Mouse (Mus musculus) embryo, embryonic 9.5 days (tissue): ENCODE results near the gene Atp8a2.

ENCODE experiments used
- DNase-seq: peaks from one replicate; pipeline ENCODE4 v3.0.0-alpha.2; 2017; ENCODE audit errors: extremely low spot score

Gene Atp8a2

GRCm38 (mm10) chr14:59793841-59794240, 403.1 kb downstream of the Atp8a2 start:
- DNase-seq, result no peak

GRCm38 (mm10) chr14:59783348-59784341, 413.3 kb downstream of the Atp8a2 start:
- no peak for DNase-seq

- no peak for DNase-seq
Observed at GRCm38 (mm10) chr14:59780391-59780790, 416.6 kb downstream of the Atp8a2 start.

- no peak for DNase-seq
Observed at GRCm38 (mm10) chr14:59762227-59762626, 434.8 kb downstream of the Atp8a2 start.

- no peak for DNase-seq
Observed at GRCm38 (mm10) chr14:59759900-59760493, 437.0 kb downstream of the Atp8a2 start.

GRCm38 (mm10) chr14:59759196-59759839, 437.7 kb downstream of the Atp8a2 start:
- no peak for DNase-seq

- DNase-seq, result no peak
Observed at GRCm38 (mm10) chr14:59752401-59752800, 444.6 kb downstream of the Atp8a2 start.

GRCm38 (mm10) chr14:59750005-59750404, 447.0 kb downstream of the Atp8a2 start:
- no peak for DNase-seq

- no peak for DNase-seq
Observed at GRCm38 (mm10) chr14:59745676-59746075, 451.3 kb downstream of the Atp8a2 start.

GRCm38 (mm10) chr14:59741752-59742151, 455.2 kb downstream of the Atp8a2 start:
- DNase-seq, result no peak

GRCm38 (mm10) chr14:59739446-59739845, 457.5 kb downstream of the Atp8a2 start:
- DNase-seq, result peak; percentile 31

- no peak for DNase-seq
Observed at GRCm38 (mm10) chr14:59737734-59738294, 459.2 kb downstream of the Atp8a2 start.

- peak; percentile 58 for DNase-seq
Observed at GRCm38 (mm10) chr14:59736861-59737700, 459.9 kb downstream of the Atp8a2 start.

- DNase-seq, result no peak
Observed at GRCm38 (mm10) chr14:59730043-59730390, 467.0 kb downstream of the Atp8a2 start.

- DNase-seq, result no peak
Observed at GRCm38 (mm10) chr14:59729298-59730042, 467.5 kb downstream of the Atp8a2 start.

GRCm38 (mm10) chr14:59727016-59727415, 470.0 kb downstream of the Atp8a2 start:
- DNase-seq, result no peak

- no peak for DNase-seq
Observed at GRCm38 (mm10) chr14:59723163-59723562, 473.8 kb downstream of the Atp8a2 start.

- DNase-seq, result no peak
Observed at GRCm38 (mm10) chr14:59721957-59722356, 475.0 kb downstream of the Atp8a2 start.

- DNase-seq, result no peak
Observed at GRCm38 (mm10) chr14:59721356-59721755, 475.6 kb downstream of the Atp8a2 start.

- no peak for DNase-seq
Observed at GRCm38 (mm10) chr14:59720386-59720785, 476.6 kb downstream of the Atp8a2 start.
